Mouse (Mus musculus) heart, adult 9 months (tissue): ENCODE measurements around the gene Vmn1r54.
A peak's percentile ranks its signal among the peaks of the same experiment; 100 is the strongest.
"Not testable (repeated sequence)": the region's sequence is repeated elsewhere in the genome, so short reads cannot be mapped to it uniquely, and the experiment has no call there.

Source experiments
- DNase-seq, 2 experiments: peaks; one replicate each; pipeline ENCODE4 v3.0.0; 2022; ENCODE audit warnings: low spot score in 2 of 2

Vmn1r54 gene

GRCm38 (mm10) chr6:90246000-90246399, at the start of gene Vmn1r54:
TSS of gene Vmn1r54 (plus strand) at chr6:90246300.
- DNase-seq, result no peak

GRCm38 (mm10) chr6:90202493-90202892, 43.6 kb upstream of the Vmn1r54 start, which contains the start of gene V1ra8:
TSS of gene V1ra8 (plus strand) at chr6:90202793.
- DNase-seq, result not testable (repeated sequence)

GRCm38 (mm10) chr6:90224338-90224737, 21.8 kb upstream of the Vmn1r54 start, which contains the start of gene Vmn1r53:
TSS of gene Vmn1r53 (minus strand) at chr6:90224438.
- DNase-seq, result no peak

GRCm38 (mm10) chr6:90232114-90232513, 14.0 kb upstream of the Vmn1r54 start:
- not testable (repeated sequence) for DNase-seq

GRCm38 (mm10) chr6:90232681-90233080, 13.4 kb upstream of the Vmn1r54 start:
- no peak for DNase-seq

GRCm38 (mm10) chr6:90244019-90244418, 2.1 kb upstream of the Vmn1r54 start:
- no peak for DNase-seq

GRCm38 (mm10) chr6:90288265-90288664, 42.2 kb downstream of the Vmn1r54 start:
- DNase-seq, result no peak

GRCm38 (mm10) chr6:90300919-90301318, 54.8 kb downstream of the Vmn1r54 start, which contains the start of gene BC048671:
TSS of gene BC048671 (plus strand) at chr6:90301219.
- DNase-seq, result no peak

- no peak for DNase-seq
Observed at GRCm38 (mm10) chr6:90306315-90306975, 60.3 kb downstream of the Vmn1r54 start.

- no peak for DNase-seq
Observed at GRCm38 (mm10) chr6:90308839-90309778, 63.0 kb downstream of the Vmn1r54 start.

GRCm38 (mm10) chr6:90315961-90316360, 69.9 kb downstream of the Vmn1r54 start:
- no peak for DNase-seq

GRCm38 (mm10) chr6:90317510-90318258, 71.6 kb downstream of the Vmn1r54 start:
- no peak for DNase-seq

GRCm38 (mm10) chr6:90319019-90319418, 72.9 kb downstream of the Vmn1r54 start:
- no peak for DNase-seq

- peak; percentile 32 to 59 for DNase-seq
Observed at GRCm38 (mm10) chr6:90319475-90320191, 73.5 kb downstream of the Vmn1r54 start.

GRCm38 (mm10) chr6:90320429-90320828, 74.3 kb downstream of the Vmn1r54 start:
- DNase-seq, result no peak
